Mouse (Mus musculus): ENCODE data around the gene Hsd17b14. TPM values are rescaled to one million over a fixed set of nuclear protein-coding genes. Genes with fewer than 3 reads are reported as not detected.

The Hsd17b14 gene
- polyA plus RNA-seq, 1 experiment from 2014 or later = 0.43 TPM

- H3K4me1 ChIP-seq = no peaks in the 10 kb centered on the region
- no peak overlapping the region for H3K27ac ChIP-seq
- no peaks in the 10 kb centered on the region for H3K9me3 ChIP-seq
- H3K36me3 ChIP-seq = no peaks in the 10 kb centered on the region
- ATAC-seq (ENCODE audit: low FRiP score, low read depth) = no peak
- no peak overlapping the region for H3K4me3 ChIP-seq
- 90% methylated on average over 6 of the region's 6 CpGs for WGBS
- no peak overlapping the region for H3K9ac ChIP-seq
- no peaks in the 10 kb centered on the region for H3K27me3 ChIP-seq (replicated peaks)
- H3K4me2 ChIP-seq (replicated peaks) = no peak overlapping the region
Measured at GRCm38 (mm10) chr7:45597527-45597926, 42.8 kb downstream of the Hsd17b14 start.

GRCm38 (mm10) chr7:45598960-45599879 is 44.5 kb downstream of the Hsd17b14 start:
- H3K9me3 ChIP-seq = no peaks in the 10 kb centered on the region
- H3K4me3 ChIP-seq = no peak overlapping the region
- H3K4me1 ChIP-seq = no peaks in the 10 kb centered on the region
- no peaks in the 10 kb centered on the region for H3K36me3 ChIP-seq
- no peak overlapping the region for H3K9ac ChIP-seq
- no peak overlapping the region for H3K27ac ChIP-seq
- no peaks in the 10 kb centered on the region for H3K27me3 ChIP-seq (replicated peaks)
- no peak overlapping the region for H3K4me2 ChIP-seq (replicated peaks)
- no peak for ATAC-seq (ENCODE audit: low FRiP score, low read depth)
- WGBS = 53% methylated on average over 18 of the region's 18 CpGs

- Histone ChIP-seq H3K9me3 (no peaks in the 10 kb centered on the region), H3K36me3 (no peaks in the 10 kb centered on the region), H3K9ac (no peak overlapping the region), H3K4me3 (no peak overlapping the region), H3K4me2 (replicated peaks) (no peak overlapping the region), H3K4me1 (no peaks in the 10 kb centered on the region), H3K27ac (no peak overlapping the region), H3K27me3 (replicated peaks) (no peaks in the 10 kb centered on the region)
- no peak for ATAC-seq (ENCODE audit: low FRiP score, low read depth)
- 87% methylated on average over 9 of the region's 9 CpGs for WGBS
Measured at GRCm38 (mm10) chr7:45605704-45606289, 51.1 kb downstream of the Hsd17b14 start.

GRCm38 (mm10) chr7:45609511-45609910 is 54.8 kb downstream of the Hsd17b14 start:
- Histone ChIP-seq H3K27me3 (replicated peaks) (no peaks in the 10 kb centered on the region), H3K4me1 (no peaks in the 10 kb centered on the region), H3K9me3 (no peaks in the 10 kb centered on the region), H3K4me2 (replicated peaks) (no peak overlapping the region), H3K4me3 (no peak overlapping the region), H3K9ac (no peak overlapping the region), H3K36me3 (no peaks in the 10 kb centered on the region), H3K27ac (no peak overlapping the region)
- ATAC-seq (ENCODE audit: low FRiP score, low read depth) = no peak
- WGBS = 77% methylated on average over 1 of the region's 1 CpGs

GRCm38 (mm10) chr7:45616277-45616676 is 61.6 kb downstream of the Hsd17b14 start:
- H3K4me3 ChIP-seq = no peak overlapping the region
- H3K27me3 ChIP-seq (replicated peaks) = peaks cover 40% of the 10 kb centered on the region
- no peak for ATAC-seq (ENCODE audit: low FRiP score, low read depth)
- no peak overlapping the region for H3K4me2 ChIP-seq (replicated peaks)
- H3K36me3 ChIP-seq = no peaks in the 10 kb centered on the region
- WGBS = 36% methylated on average over 6 of the region's 6 CpGs
- H3K9me3 ChIP-seq = no peaks in the 10 kb centered on the region
- H3K4me1 ChIP-seq = peaks cover 6% of the 10 kb centered on the region; the same call in 1 of the 2 replicates
- no peak overlapping the region for H3K9ac ChIP-seq
- no peak overlapping the region for H3K27ac ChIP-seq

GRCm38 (mm10) chr7:45617042-45617695 is 62.5 kb downstream of the Hsd17b14 start, which contains the start of gene Fut1:
TSS of gene Fut1 (plus strand) at chr7:45617289.
- Histone ChIP-seq H3K36me3 (no peaks in the 10 kb centered on the region), H3K9ac (no peak within 1 kb of the TSS), H3K27me3 (replicated peaks) (peaks cover 40% of the 10 kb centered on the region), H3K4me1 (peaks cover 6% of the 10 kb centered on the region; the same call in 1 of the 2 replicates), H3K4me2 (replicated peaks) (peak within 1 kb of the TSS; percentile 36), H3K27ac (no peak within 1 kb of the TSS), H3K4me3 (no peak within 1 kb of the TSS), H3K9me3 (no peaks in the 10 kb centered on the region)
- WGBS = 7% methylated on average over 31 of the region's 31 CpGs
- no peak for ATAC-seq (ENCODE audit: low FRiP score, low read depth)

Other genes starting within 250 kb of the Hsd17b14 start
- 9.6 and 11.0 TPM in 2 replicates for gene Trpm4, start 221.1 kb upstream of the Hsd17b14 start, polyA plus RNA-seq (2016; fragmentation: Nextera tagmentation; extraction: Ambion mirVana)
- 0.46 and 0.77 TPM in 2 replicates for gene Hrc, start 219.6 kb upstream of the Hsd17b14 start, polyA plus RNA-seq (2016; fragmentation: Nextera tagmentation; extraction: Ambion mirVana)
- 17.1 and 18.1 TPM in 2 replicates for gene Ppfia3, start 187.9 kb upstream of the Hsd17b14 start, polyA plus RNA-seq (2016; fragmentation: Nextera tagmentation; extraction: Ambion mirVana)
- gene Lin7b, start 184.3 kb upstream of the Hsd17b14 start, polyA plus RNA-seq (2016; fragmentation: Nextera tagmentation; extraction: Ambion mirVana) = 3.5 TPM in 2 replicates
- 269 and 286 TPM in 2 replicates for gene Snrnp70, start 159.2 kb upstream of the Hsd17b14 start, polyA plus RNA-seq (2016; fragmentation: Nextera tagmentation; extraction: Ambion mirVana)
- gene Kcna7, start 149.2 kb upstream of the Hsd17b14 start, polyA plus RNA-seq (2016; fragmentation: Nextera tagmentation; extraction: Ambion mirVana) = not detected in 2 replicates
- gene Ntf5, start 141.2 kb upstream of the Hsd17b14 start, polyA plus RNA-seq (2016; fragmentation: Nextera tagmentation; extraction: Ambion mirVana) = 0.57 and 0.65 TPM in 2 replicates
- gene Lhb, start 134.1 kb upstream of the Hsd17b14 start, polyA plus RNA-seq (2016; fragmentation: Nextera tagmentation; extraction: Ambion mirVana) = not detected in 2 replicates
- 31.8 and 32.7 TPM in 2 replicates for gene Gys1, start 120.0 kb upstream of the Hsd17b14 start, polyA plus RNA-seq (2016; fragmentation: Nextera tagmentation; extraction: Ambion mirVana)
- 126 and 127 TPM in 2 replicates for gene Ruvbl2, start 116.8 kb upstream of the Hsd17b14 start, polyA plus RNA-seq (2016; fragmentation: Nextera tagmentation; extraction: Ambion mirVana)
- gene Ftl1, start 95.0 kb upstream of the Hsd17b14 start, polyA plus RNA-seq (2016; fragmentation: Nextera tagmentation; extraction: Ambion mirVana) = 5,746 and 6,117 TPM in 2 replicates
- gene Bax, start 88.0 kb upstream of the Hsd17b14 start, polyA plus RNA-seq (2016; fragmentation: Nextera tagmentation; extraction: Ambion mirVana) = 262 and 276 TPM in 2 replicates
- 0.41 and 0.60 TPM in 2 replicates for gene Tulp2, start 73.0 kb upstream of the Hsd17b14 start, polyA plus RNA-seq (2016; fragmentation: Nextera tagmentation; extraction: Ambion mirVana)
- not detected in 2 replicates for gene Gm45808, start 68.1 kb upstream of the Hsd17b14 start, polyA plus RNA-seq (2016; fragmentation: Nextera tagmentation; extraction: Ambion mirVana)
- 2.3 and 2.8 TPM in 2 replicates for gene Dhdh, start 66.1 kb upstream of the Hsd17b14 start, polyA plus RNA-seq (2016; fragmentation: Nextera tagmentation; extraction: Ambion mirVana)
- gene Nucb1, start 44.5 kb upstream of the Hsd17b14 start, polyA plus RNA-seq (2016; fragmentation: Nextera tagmentation; extraction: Ambion mirVana) = 118 and 119 TPM in 2 replicates
- 19.4 and 20.1 TPM in 2 replicates for gene Ppp1r15a, start 28.6 kb upstream of the Hsd17b14 start, polyA plus RNA-seq (2016; fragmentation: Nextera tagmentation; extraction: Ambion mirVana)
- 3.2 and 3.5 TPM in 2 replicates for gene Plekha4, start 28.6 kb upstream of the Hsd17b14 start, polyA plus RNA-seq (2016; fragmentation: Nextera tagmentation; extraction: Ambion mirVana)
- 25.7 and 29.2 TPM in 2 replicates for gene Bcat2, start 15.3 kb downstream of the Hsd17b14 start, polyA plus RNA-seq (2016; fragmentation: Nextera tagmentation; extraction: Ambion mirVana)
- not detected in 2 replicates for gene Fgf21, start 60.6 kb downstream of the Hsd17b14 start, polyA plus RNA-seq (2016; fragmentation: Nextera tagmentation; extraction: Ambion mirVana)
- not detected in 2 replicates for gene Fut1, start 62.4 kb downstream of the Hsd17b14 start, polyA plus RNA-seq (2016; fragmentation: Nextera tagmentation; extraction: Ambion mirVana)
- gene Izumo1, start 66.9 kb downstream of the Hsd17b14 start, polyA plus RNA-seq (2016; fragmentation: Nextera tagmentation; extraction: Ambion mirVana) = 0.23 TPM in 1 of 2 replicates, not detected in the other
- 16.5 and 16.8 TPM in 2 replicates for gene Rasip1, start 72.6 kb downstream of the Hsd17b14 start, polyA plus RNA-seq (2016; fragmentation: Nextera tagmentation; extraction: Ambion mirVana)
- gene Mamstr, start 85.1 kb downstream of the Hsd17b14 start, polyA plus RNA-seq (2016; fragmentation: Nextera tagmentation; extraction: Ambion mirVana) = 3.5 and 4.9 TPM in 2 replicates
- 0.17 and 0.20 TPM in 2 replicates for gene Fut2, start 111.5 kb downstream of the Hsd17b14 start, polyA plus RNA-seq (2016; fragmentation: Nextera tagmentation; extraction: Ambion mirVana)
- 1.2 and 1.7 TPM in 2 replicates for gene Ntn5, start 129.1 kb downstream of the Hsd17b14 start, polyA plus RNA-seq (2016; fragmentation: Nextera tagmentation; extraction: Ambion mirVana)
- gene Sec1, start 139.5 kb downstream of the Hsd17b14 start, polyA plus RNA-seq (2016; fragmentation: Nextera tagmentation; extraction: Ambion mirVana) = 1.0 and 1.2 TPM in 2 replicates
- gene Car11, start 144.9 kb downstream of the Hsd17b14 start, polyA plus RNA-seq (2016; fragmentation: Nextera tagmentation; extraction: Ambion mirVana) = 35.5 and 36.6 TPM in 2 replicates
- 4.1 TPM in 2 replicates for gene Dbp, start 150.2 kb downstream of the Hsd17b14 start, polyA plus RNA-seq (2016; fragmentation: Nextera tagmentation; extraction: Ambion mirVana)
- gene Rpl18, start 160.6 kb downstream of the Hsd17b14 start, polyA plus RNA-seq (2016; fragmentation: Nextera tagmentation; extraction: Ambion mirVana) = 665 and 700 TPM in 2 replicates
- gene Sphk2, start 163.1 kb downstream of the Hsd17b14 start, polyA plus RNA-seq (2016; fragmentation: Nextera tagmentation; extraction: Ambion mirVana) = 28.0 and 29.0 TPM in 2 replicates
- 0.94 and 1.00 TPM in 2 replicates for gene Fam83e, start 166.3 kb downstream of the Hsd17b14 start, polyA plus RNA-seq (2016; fragmentation: Nextera tagmentation; extraction: Ambion mirVana)
- not detected in 2 replicates for gene Spaca4, start 170.9 kb downstream of the Hsd17b14 start, polyA plus RNA-seq (2016; fragmentation: Nextera tagmentation; extraction: Ambion mirVana)
- gene Lmtk3, start 228.8 kb downstream of the Hsd17b14 start, polyA plus RNA-seq (2016; fragmentation: Nextera tagmentation; extraction: Ambion mirVana) = 10.9 and 14.1 TPM in 2 replicates
- 2.1 and 2.4 TPM in 2 replicates for gene Sult2b1, start 229.8 kb downstream of the Hsd17b14 start, polyA plus RNA-seq (2016; fragmentation: Nextera tagmentation; extraction: Ambion mirVana)